Mouse (Mus musculus): ENCODE data around the gene Nbeal2. TPM values are rescaled to one million over a fixed set of nuclear protein-coding genes. Genes with fewer than 3 reads are reported as not detected.

The Nbeal2 gene
- polyA plus RNA-seq, 1 experiment from 2014 or later, result 4.2 TPM

DNA sequence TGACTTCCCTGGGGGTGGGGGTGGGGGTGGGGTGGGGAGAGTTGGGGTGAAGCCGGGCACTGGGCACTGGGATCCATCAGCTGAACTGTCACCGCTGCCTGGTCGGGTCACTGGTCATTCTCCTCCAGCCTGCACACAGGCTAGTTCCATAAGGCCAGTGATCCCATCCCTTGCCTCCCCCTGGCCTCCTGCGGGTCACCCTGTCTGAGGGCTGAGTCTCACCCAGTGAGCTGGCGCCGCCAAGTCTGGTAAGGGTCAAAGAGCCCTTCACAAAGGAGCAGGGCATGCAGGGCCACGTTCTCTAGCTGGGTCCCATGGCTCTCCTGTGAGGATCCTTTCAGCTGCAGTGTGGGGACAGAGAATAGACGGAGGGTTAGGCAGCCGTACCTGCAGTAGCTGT is 10.2 kb downstream of the Nbeal2 start:
- Histone ChIP-seq H3K4me2 (ENCODE audit: low read depth, low read length) (no peak overlapping the region), H3K9ac (ENCODE audit: low read depth, low read length) (no peak overlapping the region), H3K27me3 (replicated peaks; ENCODE audit: control insufficient read depth, insufficient read depth, low read length) (no peaks in the 10 kb centered on the region), H3K4me3 (ENCODE audit: low read length) (no peak overlapping the region), H3K27ac (ENCODE audit: low read length) (no peak overlapping the region), H3K4me1 (ENCODE audit: control insufficient read depth, insufficient read depth, low read length) (no peaks in the 10 kb centered on the region), H3K9me3 (ENCODE audit: control insufficient read depth, low read length) (no peaks in the 10 kb centered on the region), H3K36me3 (ENCODE audit: control insufficient read depth, insufficient read depth, low read length) (no peaks in the 10 kb centered on the region; the same call in 1 of the 2 replicates)
- WGBS, result 58% methylated on average over 9 of the region's 9 CpGs
- no peak for ATAC-seq

DNA sequence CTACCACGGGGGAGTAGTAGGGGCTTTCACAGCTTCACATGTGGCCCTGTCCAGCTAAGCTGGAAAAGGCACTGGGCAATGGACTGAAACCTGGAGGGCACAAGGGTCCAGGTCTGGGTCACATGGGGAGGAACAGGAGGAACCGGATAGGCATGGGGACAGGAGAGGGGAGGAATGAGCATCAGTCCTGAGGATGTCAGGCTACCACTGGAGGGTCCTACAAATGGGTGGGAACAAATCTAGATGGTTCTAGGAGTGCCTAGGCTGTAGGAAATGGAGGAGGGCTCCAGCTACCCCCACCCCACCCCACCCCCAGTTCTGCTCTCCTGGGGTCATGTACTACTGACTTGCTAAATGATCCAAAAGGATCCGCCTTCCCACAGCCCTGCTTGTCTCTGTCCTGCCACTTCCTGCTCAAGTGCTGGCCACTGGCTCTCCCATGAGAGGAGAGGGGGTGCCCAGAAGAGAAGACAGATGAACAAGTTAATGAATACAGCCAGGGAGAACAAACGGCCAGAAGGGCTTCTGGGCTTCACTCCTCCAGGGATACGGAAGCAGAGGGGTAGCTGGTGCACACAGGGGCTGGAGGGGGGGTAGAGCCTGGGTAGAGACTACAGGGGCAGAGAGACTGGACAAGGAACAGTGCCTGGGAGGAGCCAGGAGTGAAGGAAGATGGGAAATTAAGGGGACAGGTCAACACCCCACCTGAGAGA is 11.0 kb downstream of the Nbeal2 start:
- Histone ChIP-seq H3K4me2 (ENCODE audit: low read depth, low read length) (no peak overlapping the region), H3K27me3 (replicated peaks; ENCODE audit: control insufficient read depth, insufficient read depth, low read length) (no peaks in the 10 kb centered on the region), H3K27ac (ENCODE audit: low read length) (no peak overlapping the region), H3K4me1 (ENCODE audit: control insufficient read depth, insufficient read depth, low read length) (no peaks in the 10 kb centered on the region), H3K4me3 (ENCODE audit: low read length) (no peak overlapping the region), H3K9me3 (ENCODE audit: control insufficient read depth, low read length) (no peaks in the 10 kb centered on the region), H3K36me3 (ENCODE audit: control insufficient read depth, insufficient read depth, low read length) (peaks cover 3% of the 10 kb centered on the region; the same call in 1 of the 2 replicates), H3K9ac (ENCODE audit: low read depth, low read length) (no peak overlapping the region)
- WGBS, result 47% methylated on average over 5 of the region's 5 CpGs
- no peak for ATAC-seq

DNA sequence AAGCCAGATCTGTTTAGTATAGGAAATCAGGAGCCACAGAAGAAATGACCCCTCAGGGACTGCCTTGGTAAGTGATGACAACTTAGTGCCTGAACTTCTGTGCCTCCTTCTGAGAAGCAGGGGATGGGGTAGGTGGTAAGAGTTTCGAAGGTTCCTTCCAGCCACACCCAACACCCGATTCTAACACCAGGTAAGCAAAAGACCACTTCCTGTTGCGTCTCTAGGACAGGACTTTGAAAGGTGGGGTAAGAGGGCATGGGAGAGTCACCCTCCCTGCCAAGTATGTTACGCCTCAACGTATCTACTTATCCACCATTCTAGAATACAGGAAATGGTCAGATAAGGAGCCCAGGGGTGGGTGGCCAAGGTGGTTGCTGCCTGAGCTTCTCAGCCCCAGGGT is 13.0 kb downstream of the Nbeal2 start:
- ATAC-seq, result no peak
- Histone ChIP-seq H3K9me3 (ENCODE audit: control insufficient read depth, low read length) (no peaks in the 10 kb centered on the region), H3K4me1 (ENCODE audit: control insufficient read depth, insufficient read depth, low read length) (no peaks in the 10 kb centered on the region), H3K27ac (ENCODE audit: low read length) (no peak overlapping the region), H3K36me3 (ENCODE audit: control insufficient read depth, insufficient read depth, low read length) (peaks cover 3% of the 10 kb centered on the region; the same call in 1 of the 2 replicates), H3K27me3 (replicated peaks; ENCODE audit: control insufficient read depth, insufficient read depth, low read length) (no peaks in the 10 kb centered on the region), H3K4me2 (ENCODE audit: low read depth, low read length) (no peak overlapping the region), H3K9ac (ENCODE audit: low read depth, low read length) (no peak overlapping the region), H3K4me3 (ENCODE audit: low read length) (no peak overlapping the region)
- 87% methylated on average over 5 of the region's 5 CpGs for WGBS

DNA sequence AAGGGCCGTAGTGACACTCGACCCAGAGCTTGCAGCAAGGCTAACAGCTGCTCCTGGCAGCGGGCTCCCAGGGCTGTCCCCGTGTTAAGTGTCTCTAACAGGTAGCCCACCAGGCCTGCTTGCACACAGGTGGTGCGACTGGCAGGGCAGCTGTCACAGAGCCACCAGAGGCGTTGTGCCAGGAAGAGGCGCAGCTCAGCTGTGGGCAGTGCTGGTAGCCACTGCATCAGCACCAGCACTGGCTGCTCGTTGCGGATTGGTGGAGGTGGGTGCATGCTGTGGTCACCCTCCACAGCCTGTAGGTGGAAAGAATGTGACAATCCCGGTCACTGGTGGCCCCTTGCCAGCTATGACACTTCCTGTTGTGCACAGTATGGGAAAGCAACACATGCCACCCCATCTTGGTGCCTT is 15.3 kb downstream of the Nbeal2 start:
- Histone ChIP-seq H3K4me3 (ENCODE audit: low read length) (no peak overlapping the region), H3K36me3 (ENCODE audit: control insufficient read depth, insufficient read depth, low read length) (peaks cover 3% of the 10 kb centered on the region; the same call in 1 of the 2 replicates), H3K4me1 (ENCODE audit: control insufficient read depth, insufficient read depth, low read length) (no peaks in the 10 kb centered on the region), H3K9ac (ENCODE audit: low read depth, low read length) (no peak overlapping the region), H3K27ac (ENCODE audit: low read length) (no peak overlapping the region), H3K9me3 (ENCODE audit: control insufficient read depth, low read length) (no peaks in the 10 kb centered on the region), H3K4me2 (ENCODE audit: low read depth, low read length) (no peak overlapping the region), H3K27me3 (replicated peaks; ENCODE audit: control insufficient read depth, insufficient read depth, low read length) (no peaks in the 10 kb centered on the region)
- ATAC-seq, result no peak
- WGBS, result 84% methylated on average over 10 of the region's 10 CpGs

DNA sequence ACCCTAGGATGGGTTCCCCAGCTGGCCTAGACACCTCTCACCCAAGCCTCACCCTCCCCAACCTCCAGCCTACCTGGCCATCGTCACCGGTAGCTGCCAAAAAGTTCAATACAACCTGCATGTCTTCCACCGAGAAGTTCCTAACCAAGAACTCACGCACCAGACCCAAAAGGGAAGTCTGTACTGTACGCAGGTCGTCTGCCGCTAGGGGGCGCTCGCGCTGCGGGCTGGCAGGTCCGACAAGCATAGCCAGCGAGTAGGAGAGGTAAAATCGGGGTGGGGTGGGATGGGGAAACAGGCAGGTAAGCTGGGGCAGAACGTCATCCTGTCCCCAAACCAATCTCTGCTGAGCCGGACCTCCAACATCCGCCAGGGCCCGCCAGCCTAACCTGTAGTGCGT is 18.7 kb downstream of the Nbeal2 start:
- Histone ChIP-seq H3K4me2 (ENCODE audit: low read depth, low read length) (no peak overlapping the region), H3K27me3 (replicated peaks; ENCODE audit: control insufficient read depth, insufficient read depth, low read length) (peaks cover 6% of the 10 kb centered on the region; the same call in 1 of the 2 replicates), H3K4me3 (ENCODE audit: low read length) (no peak overlapping the region), H3K9me3 (ENCODE audit: control insufficient read depth, low read length) (no peaks in the 10 kb centered on the region), H3K36me3 (ENCODE audit: control insufficient read depth, insufficient read depth, low read length) (0 out of 2 replicates have a peak, but pooled peaks cover 3% of the 10 kb centered on the region), H3K4me1 (ENCODE audit: control insufficient read depth, insufficient read depth, low read length) (0 out of 2 replicates have a peak, but pooled peaks cover 2% of the 10 kb centered on the region), H3K27ac (ENCODE audit: low read length) (no peak overlapping the region), H3K9ac (ENCODE audit: low read depth, low read length) (no peak overlapping the region)
- ATAC-seq, result peak; percentile 67
- WGBS, result 10% methylated on average over 19 of the region's 19 CpGs

DNA sequence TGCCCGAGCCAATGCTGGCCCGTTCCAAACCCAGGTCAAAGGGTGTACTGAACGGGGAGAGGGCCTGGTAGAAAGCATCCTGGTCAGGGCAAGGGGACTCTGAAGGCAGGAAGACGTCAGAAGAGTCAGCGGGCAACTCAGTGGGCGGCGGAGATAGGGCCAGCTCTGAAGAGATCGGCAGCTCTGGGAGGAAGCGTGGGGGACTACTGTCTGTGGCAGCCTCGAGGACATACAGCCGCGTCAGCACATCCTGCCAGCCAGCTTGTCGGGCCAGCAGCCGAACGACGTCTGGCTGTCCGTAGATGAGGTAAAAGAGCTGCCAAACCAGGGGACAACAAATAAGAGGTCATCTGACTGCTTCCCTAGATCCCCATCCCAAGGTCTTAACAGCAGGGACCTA is 20.1 kb downstream of the Nbeal2 start:
- 0 out of 2 replicates have a peak, but pooled peaks cover 2% of the 10 kb centered on the region for H3K4me1 ChIP-seq (ENCODE audit: control insufficient read depth, insufficient read depth, low read length)
- WGBS, result 79% methylated on average over 17 of the region's 17 CpGs
- H3K4me3 ChIP-seq (ENCODE audit: low read length), result no peak overlapping the region
- H3K9me3 ChIP-seq (ENCODE audit: control insufficient read depth, low read length), result no peaks in the 10 kb centered on the region
- H3K4me2 ChIP-seq (ENCODE audit: low read depth, low read length), result no peak overlapping the region
- H3K27ac ChIP-seq (ENCODE audit: low read length), result no peak overlapping the region
- H3K27me3 ChIP-seq (replicated peaks; ENCODE audit: control insufficient read depth, insufficient read depth, low read length), result peaks cover 6% of the 10 kb centered on the region; the same call in 1 of the 2 replicates
- no peak for ATAC-seq
- no peak overlapping the region for H3K9ac ChIP-seq (ENCODE audit: low read depth, low read length)
- 0 out of 2 replicates have a peak, but pooled peaks cover 3% of the 10 kb centered on the region for H3K36me3 ChIP-seq (ENCODE audit: control insufficient read depth, insufficient read depth, low read length)

DNA sequence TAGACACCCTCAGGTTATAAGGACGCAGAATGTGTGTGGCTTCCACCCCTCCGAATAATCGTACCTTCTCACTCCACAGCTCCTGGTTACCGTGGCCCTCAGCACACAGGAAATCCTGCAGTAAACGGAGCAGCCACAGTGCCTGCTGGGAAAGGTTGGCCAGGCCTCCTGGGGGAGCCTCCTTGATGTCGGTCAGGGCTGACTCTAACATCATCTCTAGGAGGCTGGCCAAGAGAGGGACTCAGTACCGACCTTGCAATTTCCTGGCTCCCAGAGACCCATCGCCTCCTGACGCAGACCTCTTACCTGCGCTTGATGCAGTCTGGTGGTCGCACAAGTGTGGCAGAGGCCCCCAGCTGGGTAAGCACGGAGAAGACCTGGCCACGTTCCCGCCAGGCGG is 21.3 kb downstream of the Nbeal2 start:
- no peak for ATAC-seq
- H3K4me2 ChIP-seq (ENCODE audit: low read depth, low read length), result no peak overlapping the region
- no peaks in the 10 kb centered on the region for H3K9me3 ChIP-seq (ENCODE audit: control insufficient read depth, low read length)
- H3K27me3 ChIP-seq (replicated peaks; ENCODE audit: control insufficient read depth, insufficient read depth, low read length), result peaks cover 6% of the 10 kb centered on the region; the same call in 1 of the 2 replicates
- H3K36me3 ChIP-seq (ENCODE audit: control insufficient read depth, insufficient read depth, low read length), result no peaks in the 10 kb centered on the region
- H3K4me1 ChIP-seq (ENCODE audit: control insufficient read depth, insufficient read depth, low read length), result 0 out of 2 replicates have a peak, but pooled peaks cover 2% of the 10 kb centered on the region
- WGBS, result 83% methylated on average over 15 of the region's 15 CpGs
- H3K27ac ChIP-seq (ENCODE audit: low read length), result no peak overlapping the region
- H3K9ac ChIP-seq (ENCODE audit: low read depth, low read length), result no peak overlapping the region
- H3K4me3 ChIP-seq (ENCODE audit: low read length), result no peak overlapping the region

DNA sequence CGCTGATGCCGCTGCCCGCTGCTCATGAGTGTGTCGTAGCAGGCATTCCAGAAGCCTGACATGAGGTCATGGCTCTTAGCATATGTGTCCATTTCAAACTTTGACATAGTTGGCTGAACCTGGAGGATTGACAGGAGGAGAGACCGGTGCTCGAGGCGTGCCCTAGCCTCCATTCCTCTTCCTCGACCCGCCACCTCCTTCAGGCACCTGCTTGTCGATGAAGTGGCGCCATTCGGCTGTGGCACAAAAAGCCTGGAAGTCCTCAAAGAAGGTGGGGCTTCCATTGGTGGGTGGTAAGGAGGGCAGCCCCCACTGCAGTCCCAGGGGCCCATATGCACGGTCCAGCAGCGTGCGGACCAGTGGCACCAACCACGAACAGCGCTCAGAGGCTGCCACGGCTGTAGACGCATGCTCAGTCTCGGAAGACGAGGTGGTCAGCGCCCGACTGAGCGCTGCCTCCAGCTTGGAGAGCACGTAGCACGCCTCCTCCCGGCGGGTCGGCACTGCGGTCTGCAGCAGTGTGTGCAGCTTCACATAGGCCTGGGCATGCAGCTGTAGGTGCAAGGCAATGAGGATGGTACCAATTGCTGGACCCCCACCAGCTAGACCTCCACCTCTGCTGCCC is 22.2 kb downstream of the Nbeal2 start:
- ATAC-seq, result no peak
- H3K27ac ChIP-seq (ENCODE audit: low read length), result no peak overlapping the region
- H3K4me3 ChIP-seq (ENCODE audit: low read length), result 0 out of 2 replicates have a peak overlapping the region, but pooled peaks have one; percentile 2
- H3K4me2 ChIP-seq (ENCODE audit: low read depth, low read length), result no peak overlapping the region
- H3K36me3 ChIP-seq (ENCODE audit: control insufficient read depth, insufficient read depth, low read length), result no peaks in the 10 kb centered on the region
- H3K4me1 ChIP-seq (ENCODE audit: control insufficient read depth, insufficient read depth, low read length), result 0 out of 2 replicates have a peak, but pooled peaks cover 2% of the 10 kb centered on the region
- no peaks in the 10 kb centered on the region for H3K9me3 ChIP-seq (ENCODE audit: control insufficient read depth, low read length)
- peaks cover 6% of the 10 kb centered on the region; the same call in 1 of the 2 replicates for H3K27me3 ChIP-seq (replicated peaks; ENCODE audit: control insufficient read depth, insufficient read depth, low read length)
- H3K9ac ChIP-seq (ENCODE audit: low read depth, low read length), result no peak overlapping the region
- 48% methylated on average over 30 of the region's 30 CpGs for WGBS

DNA sequence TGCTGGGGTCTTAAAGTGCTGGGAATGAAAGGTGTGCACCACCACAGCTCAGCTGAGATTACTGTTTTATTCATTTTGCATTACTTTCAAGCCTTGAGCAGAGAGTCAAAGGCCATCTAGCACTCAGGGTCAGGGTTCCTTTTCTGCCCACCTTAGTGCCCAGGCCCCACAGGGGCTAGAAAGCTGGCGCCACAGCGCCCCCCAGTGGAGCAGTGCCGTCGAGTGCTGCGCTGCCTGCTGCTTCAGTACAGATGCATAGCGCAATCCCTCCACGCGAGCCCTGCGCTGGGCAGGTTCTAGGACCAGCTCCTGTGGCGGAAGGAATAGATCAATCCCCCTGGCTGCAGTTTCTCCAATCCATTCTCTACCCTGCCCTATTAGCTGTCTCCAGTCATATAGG is 22.8 kb downstream of the Nbeal2 start:
- ATAC-seq, result no peak
- H3K4me2 ChIP-seq (ENCODE audit: low read depth, low read length), result no peak overlapping the region
- no peaks in the 10 kb centered on the region for H3K36me3 ChIP-seq (ENCODE audit: control insufficient read depth, insufficient read depth, low read length)
- H3K4me3 ChIP-seq (ENCODE audit: low read length), result no peak overlapping the region
- H3K27me3 ChIP-seq (replicated peaks; ENCODE audit: control insufficient read depth, insufficient read depth, low read length), result peaks cover 6% of the 10 kb centered on the region; the same call in 1 of the 2 replicates
- H3K27ac ChIP-seq (ENCODE audit: low read length), result no peak overlapping the region
- 27% methylated on average over 10 of the region's 10 CpGs for WGBS
- H3K9ac ChIP-seq (ENCODE audit: low read depth, low read length), result no peak overlapping the region
- H3K4me1 ChIP-seq (ENCODE audit: control insufficient read depth, insufficient read depth, low read length), result 0 out of 2 replicates have a peak, but pooled peaks cover 2% of the 10 kb centered on the region
- no peaks in the 10 kb centered on the region for H3K9me3 ChIP-seq (ENCODE audit: control insufficient read depth, low read length)

All from intestine, embryonic 16.5 days (tissue).